Mouse (Mus musculus) CH12.LX (cell line): Measurements from ENCODE around the gene Stk10.

Source experiments
- CTCF ChIP-seq, 2 experiments: IDR thresholded peaks in 1 of 2; conservative IDR thresholded peaks in 1 of 2; 2 replicates each; pipeline ENCODE4 v1.5.1; 2011 to 2012; ENCODE audit warnings: low read depth in 2 of 2, low read length in 2 of 2, improper control_type of control experiment in 1 of 2, inconsistent platforms in 1 of 2, mild to moderate bottlenecking in 1 of 2, moderate library complexity in 1 of 2
- JUN ChIP-seq: IDR thresholded peaks from 2 replicates; pipeline ENCODE4 v1.6.1; 2011; ENCODE audit warnings: low read depth, mild to moderate bottlenecking, low read length, improper control_type of control experiment, moderate library complexity; ENCODE audit not compliant: insufficient read depth

DNA sequence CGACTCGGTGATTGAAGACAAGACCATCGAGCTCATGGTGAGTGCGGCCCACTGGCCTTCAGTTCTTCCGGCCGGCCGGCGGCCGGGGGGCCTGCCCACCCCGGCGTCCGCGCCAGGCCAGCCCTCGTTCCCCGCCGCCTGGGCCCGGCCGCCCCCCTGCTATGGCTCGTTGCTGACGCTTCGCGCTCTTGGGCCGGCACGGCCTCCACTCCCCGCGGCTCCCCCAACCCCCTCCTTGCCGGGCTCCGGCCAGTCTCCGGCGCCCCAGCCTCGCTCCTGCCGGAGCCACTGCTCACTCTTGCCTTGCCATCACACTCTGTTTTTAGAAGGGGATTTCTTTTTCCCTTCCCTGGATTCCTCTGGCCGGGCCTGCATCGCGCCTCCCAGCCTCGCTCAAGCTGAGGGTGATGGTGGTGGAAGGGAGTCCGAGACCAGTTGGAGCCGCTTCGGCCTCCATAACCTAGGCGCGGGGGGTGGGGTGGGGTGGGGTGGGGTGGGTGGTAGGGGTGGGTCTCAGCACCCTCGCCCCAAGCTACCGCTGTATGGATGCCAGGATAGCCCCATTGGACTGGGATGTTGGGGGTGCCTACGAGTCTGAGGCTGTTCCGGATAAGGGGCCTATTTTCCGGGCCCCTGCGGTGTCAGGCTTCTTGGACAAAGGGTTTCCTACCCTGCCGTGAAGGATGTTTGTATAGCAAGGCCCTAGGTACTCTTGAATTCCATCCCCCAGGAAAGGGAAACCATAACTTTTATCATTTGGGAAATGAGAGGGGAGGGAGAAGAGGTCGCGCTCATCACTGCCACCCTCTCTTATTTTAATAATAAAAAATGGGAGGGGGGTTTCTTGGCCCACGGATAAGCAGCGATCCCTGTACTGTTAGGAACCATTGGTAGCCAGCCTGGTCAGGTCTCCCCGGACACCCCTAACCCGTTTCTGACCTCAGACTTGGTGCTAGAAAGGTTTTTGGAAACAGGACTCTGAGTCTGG is 110.1 kb downstream of the Stk10 start:
- no peak for TF ChIP-seq CTCF (conservative IDR thresholded peaks at IDR 0.05 in 1 of 2, IDR thresholded peaks at IDR 0.05 in 1 of 2; ENCODE audit: low read depth in 2 of 2, low read length in 2 of 2)
- no peak for TF ChIP-seq JUN
